Mouse (Mus musculus): ENCODE data around the gene Ggta1.
A peak's percentile ranks its signal among the peaks of the same experiment; 100 is the strongest.

Ggta1 gene

DNA sequence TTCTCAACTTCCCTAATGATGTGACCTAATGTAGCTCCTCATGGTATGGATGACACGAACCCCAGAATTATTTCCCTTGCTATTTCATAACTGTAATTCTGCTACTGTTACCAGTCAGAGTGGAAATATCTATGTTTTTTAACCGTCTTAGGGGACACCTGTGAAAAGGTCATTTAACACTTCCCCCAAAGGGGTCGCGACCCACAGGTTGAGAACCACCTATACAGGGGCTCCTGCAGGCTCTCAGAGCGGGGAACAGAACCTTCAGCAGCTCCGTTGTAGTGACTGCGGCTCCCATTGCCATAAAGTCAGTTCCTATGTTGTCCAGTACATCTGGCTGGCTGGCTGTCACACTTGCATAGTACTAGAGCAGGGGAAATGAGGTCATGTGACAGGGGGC is 62.3 kb downstream of the Ggta1 start:
- ATAC-seq (ENCODE audit: low TSS enrichment) = no peak

DNA sequence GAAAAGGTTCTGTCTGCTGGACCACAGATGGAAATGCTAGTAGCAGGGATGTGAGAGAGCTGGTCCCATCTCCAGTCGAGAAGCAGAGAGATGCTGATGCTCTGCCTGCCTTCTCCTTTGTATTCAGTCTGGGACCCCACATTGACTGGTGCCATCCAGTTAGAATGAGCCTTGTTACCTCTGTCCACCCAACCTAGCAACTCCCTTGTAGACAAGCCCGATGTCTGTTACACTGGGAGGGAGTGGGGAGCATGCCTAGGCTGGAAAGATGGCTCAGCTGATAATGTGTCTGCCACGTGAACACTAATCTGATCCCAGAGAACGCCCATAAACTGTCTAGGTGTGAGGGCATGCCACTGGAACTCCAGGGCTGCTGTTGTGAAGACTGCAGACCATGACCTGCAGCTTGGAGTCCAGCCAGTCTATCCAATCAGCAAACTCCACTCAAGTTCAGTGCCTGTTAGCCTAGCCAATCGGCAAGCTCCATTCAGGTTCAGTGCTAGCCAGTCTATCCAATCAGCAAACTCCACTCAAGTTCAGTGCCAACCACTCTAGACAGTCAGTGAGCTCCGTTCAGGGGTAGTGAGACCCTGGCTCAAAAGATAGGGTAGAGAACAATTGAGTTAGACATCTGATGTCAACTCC is 64.7 kb downstream of the Ggta1 start:
- ATAC-seq (ENCODE audit: low TSS enrichment) = no peak

DNA sequence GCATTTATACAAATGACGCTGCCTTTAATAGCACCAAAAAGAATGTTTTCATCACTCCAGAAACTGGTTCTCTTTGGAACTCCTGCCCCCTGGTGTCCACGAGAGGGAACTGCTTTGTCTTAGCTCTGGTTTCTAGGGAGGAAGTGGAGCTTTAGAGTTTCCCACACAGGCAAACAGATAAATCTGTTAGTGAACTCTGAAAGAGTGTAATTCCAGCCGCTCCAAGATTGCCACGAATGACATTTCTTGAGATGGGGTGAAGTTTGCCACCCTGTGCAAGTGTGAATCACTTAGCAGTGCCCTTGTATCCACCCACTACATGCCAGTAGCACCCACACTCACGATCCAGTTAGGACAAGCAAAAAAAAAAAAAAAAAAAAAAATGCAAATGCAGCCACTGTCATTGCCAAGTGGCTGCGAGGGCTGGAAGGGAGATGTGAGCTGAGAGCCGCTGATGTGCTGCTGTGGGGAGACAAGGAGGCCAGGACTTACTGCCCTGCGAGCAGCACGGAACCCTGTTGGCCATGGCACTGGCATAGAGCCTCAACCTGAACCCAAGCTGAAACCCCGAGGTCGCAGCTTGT is 65.3 kb downstream of the Ggta1 start:
- ATAC-seq (ENCODE audit: low TSS enrichment) = peak; percentile 91

DNA sequence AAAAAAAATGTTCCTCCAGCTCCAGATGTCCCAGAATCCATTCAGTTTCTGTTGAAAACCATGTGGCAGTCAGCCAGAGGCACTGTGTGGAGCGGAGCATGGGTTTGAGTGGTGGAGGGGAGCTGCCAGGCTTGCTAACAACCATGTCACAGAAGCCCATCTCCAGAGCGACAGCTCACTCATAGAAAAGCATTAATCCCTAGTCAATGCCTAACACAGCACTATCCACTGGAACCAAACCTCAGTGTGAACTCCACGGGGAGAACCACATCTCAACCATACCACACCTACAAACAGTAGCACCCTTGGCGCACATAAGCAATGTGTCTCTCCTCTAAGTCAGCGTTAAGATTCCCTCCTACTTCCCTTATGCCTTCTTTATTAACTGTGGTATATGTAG is 65.9 kb downstream of the Ggta1 start, which contains the start of gene 4930402F06Rik:
4930402F06Rik (minus strand) TSS at position 80 of the 400 bp plus-strand sequence.
- ATAC-seq (ENCODE audit: low TSS enrichment) = peak; percentile 88

DNA sequence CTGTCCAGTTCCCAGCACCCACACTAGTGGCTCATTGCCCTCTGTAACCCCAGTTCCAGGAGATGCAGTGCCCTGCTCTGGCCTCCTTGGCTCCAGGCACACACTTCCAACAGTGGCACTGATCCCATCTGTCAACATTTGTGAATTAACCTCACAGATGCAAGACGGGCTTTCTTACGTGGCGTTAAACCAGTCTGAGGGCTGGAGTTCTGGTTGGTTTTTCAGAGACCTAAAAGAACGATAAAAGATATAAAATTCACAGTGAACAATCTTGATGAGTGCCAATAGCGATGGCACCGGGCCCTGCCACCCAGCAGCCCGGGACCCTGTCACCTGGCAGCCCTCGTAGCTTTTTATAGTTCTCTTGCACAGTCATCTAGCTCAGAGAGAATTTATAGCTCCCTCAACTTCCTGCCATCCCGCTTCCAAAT is 77.6 kb downstream of the Ggta1 start:
- no peak for ATAC-seq (ENCODE audit: low TSS enrichment)

DNA sequence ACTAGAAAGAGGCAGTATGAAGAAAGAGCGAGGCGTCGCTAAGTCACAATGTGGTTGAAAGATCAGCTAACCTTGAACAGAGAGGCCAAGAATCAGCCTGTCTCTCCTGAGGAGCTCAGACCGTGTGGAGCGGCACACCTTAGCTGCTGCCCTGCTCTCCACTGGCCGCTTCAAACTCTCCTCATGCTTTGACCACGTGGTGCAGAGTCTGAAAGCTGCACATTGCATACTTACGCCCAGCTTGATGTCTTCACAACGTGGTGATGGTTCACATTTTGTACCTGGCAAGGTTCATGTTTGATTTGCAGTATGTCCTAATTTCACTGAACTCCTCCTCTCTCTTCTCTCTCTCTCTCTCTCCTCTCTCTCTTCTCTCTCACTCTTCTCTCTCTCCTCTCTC is 83.7 kb downstream of the Ggta1 start:
- no peak for ATAC-seq (ENCODE audit: low TSS enrichment)

DNA sequence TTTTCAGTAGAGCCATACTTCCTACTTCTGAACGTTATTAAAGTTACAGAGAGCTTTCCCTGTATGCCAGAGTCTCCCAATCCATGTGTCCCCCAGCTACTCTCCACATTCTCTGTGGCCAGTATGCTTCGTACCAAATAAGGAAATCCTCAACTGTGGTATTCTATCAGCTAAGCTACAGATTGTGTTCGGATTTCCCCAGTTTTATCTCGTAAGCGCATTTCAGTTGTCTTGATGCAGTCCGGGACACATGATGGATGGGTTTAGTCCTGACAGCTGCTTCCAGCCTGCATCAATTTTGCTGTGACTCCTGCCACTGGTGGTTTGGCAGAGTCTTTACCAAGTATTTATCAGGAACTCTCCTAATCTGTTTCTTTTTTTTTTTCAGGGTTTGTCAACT is 85.4 kb downstream of the Ggta1 start:
- no peak for ATAC-seq (ENCODE audit: low TSS enrichment)

DNA sequence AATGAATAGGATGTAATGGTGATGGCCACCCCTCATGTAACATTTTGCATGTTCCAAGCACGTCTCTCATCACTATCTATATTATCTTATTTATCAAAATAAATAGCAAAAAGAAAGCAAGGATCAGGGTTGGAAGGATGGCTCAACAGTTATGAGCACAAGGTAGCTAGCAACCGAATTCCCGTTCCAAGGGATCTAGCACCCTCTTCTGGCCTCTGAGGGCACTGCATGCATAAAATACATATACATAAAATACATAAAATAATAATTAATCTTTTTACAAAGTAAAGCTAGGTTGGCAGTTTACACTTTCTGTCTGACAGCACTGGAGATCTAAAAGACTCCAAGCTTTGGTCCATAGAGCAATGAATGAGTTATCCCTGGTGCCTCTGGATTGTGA is 90.0 kb downstream of the Ggta1 start:
- no peak for ATAC-seq (ENCODE audit: low TSS enrichment)

DNA sequence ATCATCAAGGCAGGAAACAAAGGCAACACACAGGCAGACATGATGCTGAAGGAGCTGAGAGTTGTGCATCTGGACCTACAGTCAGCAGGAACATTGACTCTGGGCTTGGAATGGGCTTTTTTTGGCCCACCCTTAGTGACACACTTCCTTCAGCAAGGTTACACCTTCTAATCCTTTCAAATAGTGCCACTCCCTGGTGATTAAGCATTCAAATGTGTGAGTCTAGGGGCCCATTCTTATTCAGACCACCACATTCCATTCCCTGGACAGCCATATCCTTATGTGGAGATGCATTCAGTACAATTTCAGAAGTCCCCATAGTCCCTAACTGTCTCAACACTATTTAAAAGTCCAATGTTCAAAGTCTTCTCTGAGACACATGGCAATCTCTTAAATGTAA is 92.3 kb downstream of the Ggta1 start:
- ATAC-seq (ENCODE audit: low TSS enrichment) = no peak

DNA sequence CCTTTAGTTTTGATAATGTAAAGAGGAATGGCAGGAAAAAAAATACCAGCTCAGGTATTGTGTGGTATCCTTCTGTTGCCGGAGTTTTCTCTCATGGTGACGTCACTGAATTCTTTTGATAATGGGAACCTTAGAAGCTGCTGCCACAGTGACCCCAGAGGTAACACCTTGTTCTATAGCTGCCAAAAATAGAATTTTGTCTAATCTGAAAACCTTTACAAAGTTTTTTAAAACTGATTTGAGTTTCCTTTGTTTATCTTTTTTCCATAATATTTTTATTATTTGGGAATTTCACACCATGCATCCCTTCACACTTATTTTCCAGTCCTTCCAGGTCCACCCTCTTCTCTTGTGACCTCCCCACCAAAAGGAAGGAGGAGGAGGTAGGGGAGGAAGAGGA is 95.4 kb downstream of the Ggta1 start, which contains the start of gene 4930568D16Rik:
4930568D16Rik (minus strand) TSS at position 101 of the 400 bp plus-strand sequence.
- no peak for ATAC-seq (ENCODE audit: low TSS enrichment)
